Mouse (Mus musculus) liver, postnatal 0 days (tissue): ENCODE data around the gene Mbtd1.

Source experiments
- CTCF ChIP-seq: sonication (generic); IDR thresholded peaks from 2 replicates; pipeline ENCODE4 v1.5.1; 2016; ENCODE audit warnings: antibody characterized with exemption, low read depth
- EP300 ChIP-seq: IDR thresholded peaks from 2 replicates; pipeline ENCODE4 v1.6.1; 2016; ENCODE audit warnings: antibody characterized with exemption, low read depth, mild to moderate bottlenecking

GRCm38 (mm10) chr11:93994531-93994930 lies 108.9 kb downstream of the Mbtd1 start:
- TF ChIP-seq CTCF (no peak), EP300 (no peak)
